Mouse (Mus musculus) heart, embryonic 14.5 days (tissue): ENCODE data around the gene AA986860. TPM values are rescaled to one million over a fixed set of nuclear protein-coding genes. Genes with fewer than 3 reads are reported as not detected.

Experiments used
- ATAC-seq: fragments of 200-750 bp; cut with Nextera tagmentation; 2 replicates; pipeline ENCODE4 v1.8.0; 2017; ENCODE audit warnings: low read depth, moderate TSS enrichment; ENCODE audit not compliant: insufficient number of reproducible peaks, insufficient read depth, low FRiP score
- H3K27ac ChIP-seq, 2 experiments: fragments of 200-500 bp in 1 of 2; fragments of 300-500 bp in 1 of 2; sonication (generic) in 1 of 2; replicated peaks in 1 of 2; 2 replicates each; pipeline ENCODE4 v1.5.1; 2012 to 2014; ENCODE audit warnings: low read depth in 2 of 2, low read length in 2 of 2, control low read depth in 1 of 2, mild to moderate bottlenecking in 1 of 2, mixed read lengths in 1 of 2; ENCODE audit not compliant: control insufficient read depth in 1 of 2, insufficient read depth in 1 of 2
- H3K27me3 ChIP-seq: fragments of 300-500 bp; sonication (generic); 2 replicates; pipeline ENCODE4 v1.6.1; 2014; ENCODE audit warnings: mild to moderate bottlenecking, low read length, control low read depth; ENCODE audit not compliant: control insufficient read depth, insufficient read depth
- H3K36me3 ChIP-seq: fragments of 300-500 bp; sonication (generic); 2 replicates; pipeline ENCODE4 v1.6.1; 2014; ENCODE audit warnings: mild to moderate bottlenecking, control low read depth, low read length, mixed read lengths; ENCODE audit not compliant: control insufficient read depth, insufficient read depth
- H3K4me1 ChIP-seq, 2 experiments: fragments of 200-500 bp in 1 of 2; fragments of 300-500 bp in 1 of 2; sonication (generic) in 1 of 2; 2 replicates each; pipeline ENCODE4 v1.6.1; 2012 to 2014; ENCODE audit warnings: low read length in 2 of 2, control low read depth in 1 of 2, mixed read lengths in 1 of 2; ENCODE audit not compliant: control insufficient read depth in 2 of 2, insufficient read depth in 2 of 2
- H3K4me2 ChIP-seq: fragments of 300-500 bp; sonication (generic); 2 replicates; pipeline ENCODE4 v1.6.1; 2014; ENCODE audit warnings: mild to moderate bottlenecking, low read length
- H3K4me3 ChIP-seq, 2 experiments: fragments of 200-500 bp in 1 of 2; fragments of 300-500 bp in 1 of 2; sonication (generic) in 1 of 2; 2 replicates each; pipeline ENCODE4 v1.5.1; 2012 to 2014; ENCODE audit warnings: low read length in 2 of 2, mild to moderate bottlenecking in 2 of 2, control low read depth in 1 of 2, low read depth in 1 of 2, moderate library complexity in 1 of 2; ENCODE audit not compliant: control insufficient read depth in 1 of 2, insufficient read depth in 1 of 2
- H3K9ac ChIP-seq: fragments of 300-500 bp; sonication (generic); 2 replicates; pipeline ENCODE4 v1.6.1; 2014; ENCODE audit warnings: mild to moderate bottlenecking, low read length
- H3K9me3 ChIP-seq: fragments of 300-500 bp; sonication (generic); 2 replicates; pipeline ENCODE4 v1.6.1; 2016; ENCODE audit warnings: low read length, control low read depth; ENCODE audit not compliant: control insufficient read depth
- WGBS: fragments of 180-500 bp; shearing (Covaris S2); extraction: QIAGEN DNeasy Blood & Tissue Kit; methylation state at CpG from one replicate; pipeline ENCODE4 v1.1.7; 2014; 5-methylcytosine and 5-hydroxymethylcytosine counted together
- polyA plus RNA-seq: library from polyadenylated mRNA; unstranded; fragments of >200 nt; fragmentation: Nextera tagmentation; extraction: Ambion mirVana; gene quantifications from 2 replicates; pipeline ENCODE4 v1.2.1, GENCODE M21; 2014

AA986860 gene
- polyA plus RNA-seq, 1 experiment from 2014 or later: 1.2 TPM

GRCm38 (mm10) chr1:130764027-130764461 is 32.3 kb downstream of the AA986860 start:
- no peaks in the 10 kb centered on the region for H3K27me3 ChIP-seq
- no peak overlapping the region for H3K9ac ChIP-seq
- H3K4me1 ChIP-seq: 0 out of 4 replicates have a peak, but pooled peaks cover 2% of the 10 kb centered on the region in 2 experiments
- H3K4me3 ChIP-seq: no peak overlapping the region
- H3K4me2 ChIP-seq: no peak overlapping the region
- H3K27ac ChIP-seq: no peak overlapping the region
- WGBS: 83% methylated on average over 12 of the region's 12 CpGs
- H3K36me3 ChIP-seq: no peaks in the 10 kb centered on the region
- no peak for ATAC-seq
- no peaks in the 10 kb centered on the region for H3K9me3 ChIP-seq

GRCm38 (mm10) chr1:130767066-130767465 is 35.3 kb downstream of the AA986860 start:
- WGBS: 72% methylated on average over 5 of the region's 5 CpGs
- H3K9me3 ChIP-seq: no peaks in the 10 kb centered on the region
- H3K4me3 ChIP-seq: no peak overlapping the region

GRCm38 (mm10) chr1:130769925-130770324 is 38.1 kb downstream of the AA986860 start:
- 84% methylated on average over 2 of the region's 2 CpGs for WGBS
- no peak overlapping the region for H3K4me3 ChIP-seq
- no peaks in the 10 kb centered on the region for H3K9me3 ChIP-seq
- ATAC-seq: no peak
- no peaks in the 10 kb centered on the region for H3K36me3 ChIP-seq
- H3K27me3 ChIP-seq: no peaks in the 10 kb centered on the region
- H3K9ac ChIP-seq: no peak overlapping the region
- no peaks in the 10 kb centered on the region for H3K4me1 ChIP-seq
- H3K4me2 ChIP-seq: no peak overlapping the region
- no peak overlapping the region for H3K27ac ChIP-seq

More at GRCm38 (mm10) chr1:130767066-130767465, 35.3 kb downstream of the AA986860 start:
- Histone ChIP-seq H3K4me1 (no peaks in the 10 kb centered on the region), H3K4me2 (no peak overlapping the region), H3K27ac (no peak overlapping the region), H3K27me3 (no peaks in the 10 kb centered on the region), H3K36me3 (no peaks in the 10 kb centered on the region), H3K9ac (no peak overlapping the region)
- ATAC-seq: no peak

- Histone ChIP-seq H3K4me3 (no peak overlapping the region), H3K4me2 (no peak overlapping the region)
- ATAC-seq: no peak
Measured at GRCm38 (mm10) chr1:130770487-130770886, 38.7 kb downstream of the AA986860 start.

GRCm38 (mm10) chr1:130770981-130771494 is 39.3 kb downstream of the AA986860 start:
- H3K4me3 ChIP-seq: no peak overlapping the region
- H3K27ac ChIP-seq: no peak overlapping the region
- no peak for ATAC-seq
- no peak overlapping the region for H3K9ac ChIP-seq
- no peaks in the 10 kb centered on the region for H3K27me3 ChIP-seq
- H3K9me3 ChIP-seq: no peaks in the 10 kb centered on the region
- 80% methylated on average over 3 of the region's 3 CpGs for WGBS
- H3K4me1 ChIP-seq: no peaks in the 10 kb centered on the region
- H3K36me3 ChIP-seq: no peaks in the 10 kb centered on the region
- no peak overlapping the region for H3K4me2 ChIP-seq

More at GRCm38 (mm10) chr1:130770487-130770886, 38.7 kb downstream of the AA986860 start:
- 81% methylated on average over 4 of the region's 4 CpGs for WGBS
- H3K9ac ChIP-seq: no peak overlapping the region
- no peaks in the 10 kb centered on the region for H3K4me1 ChIP-seq
- no peaks in the 10 kb centered on the region for H3K36me3 ChIP-seq
- no peaks in the 10 kb centered on the region for H3K9me3 ChIP-seq
- no peaks in the 10 kb centered on the region for H3K27me3 ChIP-seq
- no peak overlapping the region for H3K27ac ChIP-seq

- no peak for ATAC-seq
- Histone ChIP-seq H3K9me3 (no peaks in the 10 kb centered on the region), H3K4me1 (no peaks in the 10 kb centered on the region), H3K4me2 (no peak overlapping the region), H3K4me3 (no peak overlapping the region), H3K27me3 (no peaks in the 10 kb centered on the region), H3K27ac (no peak overlapping the region), H3K9ac (no peak overlapping the region), H3K36me3 (no peaks in the 10 kb centered on the region)
- 80% methylated on average over 2 of the region's 2 CpGs for WGBS
Measured at GRCm38 (mm10) chr1:130775234-130775633, 43.5 kb downstream of the AA986860 start.

GRCm38 (mm10) chr1:130775691-130776331 is 44.0 kb downstream of the AA986860 start:
- Histone ChIP-seq H3K4me2 (no peak overlapping the region), H3K27ac (no peak overlapping the region), H3K9ac (no peak overlapping the region), H3K4me1 (no peaks in the 10 kb centered on the region), H3K36me3 (no peaks in the 10 kb centered on the region), H3K4me3 (no peak overlapping the region), H3K27me3 (no peaks in the 10 kb centered on the region), H3K9me3 (no peaks in the 10 kb centered on the region)
- no peak for ATAC-seq
- 62% methylated on average over 7 of the region's 7 CpGs for WGBS

GRCm38 (mm10) chr1:130776645-130777044 is 44.9 kb downstream of the AA986860 start:
- WGBS: 70% methylated on average over 1 of the region's 1 CpGs
- ATAC-seq: no peak
- Histone ChIP-seq H3K9me3 (no peaks in the 10 kb centered on the region), H3K27ac (no peak overlapping the region), H3K9ac (no peak overlapping the region), H3K4me3 (no peak overlapping the region), H3K4me2 (no peak overlapping the region), H3K4me1 (no peaks in the 10 kb centered on the region), H3K27me3 (no peaks in the 10 kb centered on the region), H3K36me3 (no peaks in the 10 kb centered on the region)
